Mouse (Mus musculus): ENCODE results near the gene Cmc1. TPM values are rescaled to one million over a fixed set of nuclear protein-coding genes. Genes with fewer than 3 reads are reported as not detected.
"Not testable (repeated sequence)": the region's sequence is repeated elsewhere in the genome, so short reads cannot be mapped to it uniquely, and the experiment has no call there.

Gene Cmc1
- total RNA-seq, 2 experiments from 2014 or later, result 9.5 to 11.1 TPM

DNA sequence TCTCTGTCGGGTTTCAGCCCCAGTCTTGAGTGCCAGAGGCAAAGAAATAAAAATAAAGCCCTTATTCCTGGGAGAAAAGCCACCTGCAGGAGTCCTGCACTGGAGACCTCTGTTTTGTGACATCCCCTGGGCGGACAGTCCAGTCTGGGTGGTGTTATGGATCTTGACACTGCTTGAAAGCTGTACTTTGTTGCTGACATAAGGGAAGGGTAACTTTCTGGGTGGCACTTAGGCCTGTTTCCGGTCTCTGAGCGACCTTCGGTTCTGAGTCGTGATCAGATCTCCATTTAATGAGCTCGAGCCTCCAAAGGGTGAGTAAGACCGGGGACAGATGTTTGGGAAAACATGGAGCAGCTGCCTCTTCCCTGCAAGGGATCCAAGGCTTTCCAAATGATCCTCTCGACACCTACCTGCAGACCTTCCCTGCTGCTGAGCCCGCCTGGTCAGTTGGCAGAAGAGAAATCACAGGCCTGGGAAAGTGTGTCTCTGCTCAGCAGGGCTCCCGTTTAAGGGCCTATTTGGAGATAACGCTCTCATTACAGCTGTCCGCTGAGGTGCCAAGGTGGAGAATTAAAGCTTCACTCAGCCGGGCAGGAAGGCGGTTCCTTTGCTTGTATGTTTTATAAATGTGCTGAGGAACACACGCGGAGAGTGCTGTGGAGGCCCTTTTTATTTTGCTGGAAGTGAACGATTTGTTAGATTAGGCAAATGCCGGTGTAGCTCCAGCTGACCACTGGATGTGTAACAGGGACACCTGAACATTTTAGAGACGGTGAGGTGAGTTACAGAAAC is 648 bp upstream of the Cmc1 start:
- no peak for DNase-seq (ENCODE audit: low spot score in 2 of 2)

DNA sequence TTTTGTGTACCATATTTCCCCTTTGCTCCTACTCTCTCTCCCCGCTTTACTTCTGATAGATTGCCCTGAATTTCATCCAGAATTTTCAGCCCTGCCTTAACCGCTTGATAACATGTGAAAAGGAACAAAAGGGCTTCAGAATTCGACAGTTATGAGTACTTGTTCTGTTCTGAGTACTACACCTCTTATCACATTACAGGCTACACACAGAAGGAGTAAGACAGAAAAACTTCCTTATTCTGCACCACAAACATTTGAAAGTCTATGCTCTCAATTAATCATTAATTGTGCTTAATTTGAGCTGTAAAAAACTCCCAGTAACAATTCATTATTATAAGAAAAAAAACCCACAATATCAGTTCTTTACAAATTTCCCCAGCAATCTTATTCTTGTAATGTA is 9.6 kb downstream of the Cmc1 start:
- not testable (repeated sequence) for DNase-seq (ENCODE audit: low spot score in 2 of 2)

DNA sequence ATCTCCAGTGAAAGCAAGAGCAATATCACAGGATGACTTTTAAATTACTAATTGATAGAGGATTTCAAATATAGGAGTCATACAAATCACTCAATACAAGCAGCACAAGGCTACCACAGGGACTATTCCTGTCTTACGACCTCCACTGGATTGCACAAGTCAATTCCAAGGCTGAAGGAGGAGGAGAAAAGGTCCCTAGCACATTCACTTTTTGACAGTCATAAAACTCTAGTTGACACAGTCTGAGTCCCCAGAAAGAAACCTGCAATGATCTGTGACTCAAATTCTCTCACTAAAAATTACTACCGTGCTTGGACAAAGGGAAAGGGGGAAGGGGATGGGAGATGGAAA is 39.6 kb downstream of the Cmc1 start:
- DNase-seq (ENCODE audit: low spot score in 2 of 2), result no peak

DNA sequence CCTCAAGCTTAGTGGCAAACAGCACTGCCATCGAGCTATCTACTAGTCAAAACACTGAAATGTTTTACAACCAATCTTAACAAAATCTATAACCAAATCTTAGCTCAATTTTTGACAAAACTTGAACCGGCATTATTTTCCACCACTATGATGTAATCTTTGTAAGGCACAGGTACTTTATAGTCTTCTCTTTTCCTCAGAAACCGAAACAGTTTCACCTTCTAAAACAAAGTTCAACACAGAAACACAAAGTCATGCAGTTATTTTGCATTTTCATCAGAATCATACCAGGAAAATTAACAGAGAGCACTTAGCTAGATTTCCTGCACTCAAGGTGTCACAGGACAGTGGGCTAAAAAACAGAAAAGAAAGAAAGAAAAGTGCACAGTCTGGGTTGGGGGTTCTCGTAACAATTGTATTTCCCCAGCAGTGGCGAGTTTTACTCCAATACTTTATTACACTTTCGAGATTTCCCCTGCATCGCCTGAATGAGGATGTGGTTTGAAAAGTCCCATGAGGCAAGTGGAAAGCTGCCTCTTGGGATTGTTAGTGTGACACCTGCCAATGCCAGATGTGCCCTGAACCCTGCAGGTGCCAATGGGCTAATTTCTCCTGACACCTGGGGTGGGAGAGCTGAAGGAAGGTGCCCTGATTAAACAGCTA is 40.1 kb downstream of the Cmc1 start:
- DNase-seq (ENCODE audit: low spot score in 2 of 2), result no peak

DNA sequence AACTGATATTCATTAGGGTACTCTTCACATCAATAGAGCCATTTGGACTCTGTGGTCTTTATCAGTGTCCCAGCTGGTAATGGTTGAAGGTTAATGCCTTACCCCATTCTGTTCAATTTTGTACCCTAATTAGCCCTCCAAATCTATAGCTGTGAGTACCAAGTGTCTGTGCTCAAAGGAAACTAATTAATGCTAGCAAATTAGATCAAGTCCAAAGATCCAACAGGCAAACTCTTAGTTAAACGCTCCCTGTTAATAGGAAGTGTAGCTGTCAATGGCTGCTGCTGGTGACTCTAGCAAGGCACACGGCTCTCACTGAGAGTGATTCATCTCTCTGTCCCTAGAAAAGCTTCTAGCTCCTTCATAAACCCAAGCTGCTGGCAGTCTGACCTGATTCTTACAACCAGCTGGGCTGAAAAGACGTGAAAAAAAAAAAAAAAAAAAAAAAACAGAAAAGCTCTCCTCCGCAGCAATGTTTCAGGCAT is 41.4 kb downstream of the Cmc1 start:
- peak in 1 of 2 experiments; percentile 6 for DNase-seq (ENCODE audit: low spot score in 2 of 2)

DNA sequence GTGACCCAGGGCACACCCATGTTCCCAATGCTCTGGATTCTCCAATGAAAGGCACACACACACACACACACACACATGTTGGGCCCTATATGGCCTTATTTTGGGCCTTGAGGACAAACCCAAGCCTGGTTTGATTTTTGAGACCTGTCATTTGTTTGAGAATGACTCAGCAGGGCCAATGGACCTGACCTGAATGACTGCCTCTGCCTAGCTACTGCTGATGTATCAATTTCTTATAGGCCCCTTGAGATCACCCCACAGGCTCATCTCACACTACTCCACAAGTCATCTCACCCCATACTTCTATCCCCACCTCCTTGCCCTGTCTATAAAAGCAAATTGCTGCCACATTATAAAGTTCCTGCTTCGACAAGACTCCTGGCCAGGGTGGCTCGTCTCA is 48.2 kb downstream of the Cmc1 start:
- DNase-seq (ENCODE audit: low spot score in 2 of 2), result no peak

DNA sequence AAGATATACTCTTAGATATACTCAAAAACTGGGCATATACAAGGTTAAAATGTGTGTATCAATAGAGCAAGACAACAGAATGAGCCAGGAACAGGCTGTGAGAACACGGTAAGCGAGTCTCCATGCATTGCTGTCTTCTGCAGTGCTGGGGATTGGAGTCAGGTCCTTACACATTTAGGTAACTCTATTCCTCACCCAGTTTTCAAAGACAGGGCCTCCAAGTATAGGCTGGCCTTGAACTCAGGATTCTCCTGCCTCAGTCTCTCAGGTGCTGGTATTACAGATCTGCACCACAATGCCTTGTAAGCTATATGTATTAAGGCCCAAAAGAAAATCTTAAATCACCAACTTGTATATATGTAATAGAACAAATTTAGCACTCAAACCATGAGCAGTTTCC is 49.5 kb downstream of the Cmc1 start:
- DNase-seq (ENCODE audit: low spot score in 2 of 2), result no peak

DNA sequence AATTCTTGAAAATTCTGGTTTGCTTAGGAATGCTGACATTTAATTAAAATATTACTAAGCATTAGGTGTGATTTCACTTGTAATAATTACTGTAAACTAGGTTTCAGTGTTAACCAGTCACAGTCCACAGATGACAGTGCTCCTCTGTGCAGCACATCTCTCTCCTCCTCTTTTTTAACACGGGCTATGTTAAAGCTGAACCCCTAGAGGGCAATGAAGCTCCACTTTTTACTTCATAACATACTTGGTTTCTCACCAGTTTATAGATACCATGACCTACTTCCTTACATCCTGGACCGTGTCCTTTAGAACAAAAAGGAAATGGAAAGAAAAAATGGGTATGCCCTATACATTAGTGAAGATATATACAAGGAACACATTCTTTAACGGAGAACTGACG is 50.6 kb downstream of the Cmc1 start:
- DNase-seq (ENCODE audit: low spot score in 2 of 2), result peak in 1 of 2 experiments; percentile 12

DNA sequence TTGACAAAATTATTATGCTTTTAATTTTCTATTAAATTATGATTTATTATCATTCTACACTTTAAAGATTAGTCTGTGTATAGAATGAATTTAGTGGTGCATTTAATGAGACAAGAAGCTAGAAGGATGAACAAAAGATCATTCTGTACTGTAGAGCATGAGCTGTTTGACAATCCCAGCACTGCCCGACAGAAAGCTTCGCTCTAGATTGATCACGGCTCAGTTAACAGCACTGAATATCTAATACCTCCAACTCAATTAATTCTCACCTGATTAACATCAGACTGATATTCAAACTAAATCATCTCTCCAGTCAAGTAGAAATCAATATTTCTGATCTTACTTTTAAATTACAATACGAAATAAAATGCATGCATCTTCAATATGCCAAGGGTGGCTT is 66.1 kb downstream of the Cmc1 start:
- DNase-seq (ENCODE audit: low spot score in 2 of 2), result no peak

DNA sequence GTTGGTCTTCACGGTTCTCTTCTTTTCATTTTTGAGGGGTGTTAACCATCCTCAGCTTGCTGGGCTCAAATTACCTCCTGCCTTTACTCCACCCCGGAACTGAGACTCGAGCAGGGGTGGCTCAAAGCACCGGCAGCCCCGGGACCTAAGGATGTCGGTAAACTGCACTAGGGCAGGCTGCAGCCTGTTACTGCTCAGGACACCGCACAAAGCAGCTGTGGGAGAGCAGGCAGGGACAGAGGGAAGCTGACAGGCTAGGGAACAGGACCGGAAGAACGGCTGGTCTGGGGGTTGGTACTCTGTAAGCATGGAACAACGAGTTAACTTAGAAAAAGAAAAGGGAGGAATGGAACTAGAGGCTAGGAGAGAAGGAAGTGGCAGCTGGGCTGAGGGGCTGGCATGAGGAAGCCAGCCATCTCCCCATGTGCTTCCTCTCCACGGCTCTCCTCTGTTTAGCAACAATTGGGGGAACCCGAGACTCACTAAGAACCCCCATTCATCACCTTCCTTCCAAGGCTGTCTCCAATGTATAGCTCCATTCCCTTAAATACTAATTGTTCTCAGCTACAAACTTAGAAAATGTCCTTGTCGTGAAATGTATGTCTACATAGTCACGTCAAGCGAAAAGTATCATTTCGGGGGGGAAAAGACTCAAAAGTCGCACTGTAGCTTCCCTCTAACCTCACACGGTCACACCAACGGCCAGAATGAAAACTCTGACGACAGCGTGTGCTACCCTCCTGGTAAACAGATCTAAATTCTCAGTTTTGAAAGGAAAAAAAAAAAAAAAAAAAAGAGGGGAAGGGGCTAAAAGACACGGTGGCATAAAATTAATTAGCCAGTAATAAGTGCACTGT is 67.2 kb downstream of the Cmc1 start:
- no peak for DNase-seq (ENCODE audit: low spot score in 2 of 2)

DNA sequence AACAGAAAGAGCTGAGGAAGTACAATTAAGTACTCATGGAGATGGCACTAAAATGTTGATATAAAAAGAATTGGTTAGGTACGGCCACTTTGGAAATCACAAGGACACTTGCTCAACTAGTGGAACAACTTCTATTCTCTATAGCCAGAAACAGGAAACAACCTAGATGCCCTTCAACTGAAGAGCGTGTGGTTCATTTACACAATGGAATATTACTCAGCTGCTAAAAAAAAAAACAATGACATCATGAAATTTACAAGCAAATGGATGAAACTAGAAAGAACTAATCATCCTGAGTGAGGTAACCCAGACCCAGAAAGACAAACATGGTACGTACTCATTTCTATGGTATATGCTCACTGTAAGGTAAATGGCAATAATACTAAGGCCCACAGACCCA is 76.6 kb downstream of the Cmc1 start:
- DNase-seq (ENCODE audit: low spot score in 2 of 2), result no peak

DNA sequence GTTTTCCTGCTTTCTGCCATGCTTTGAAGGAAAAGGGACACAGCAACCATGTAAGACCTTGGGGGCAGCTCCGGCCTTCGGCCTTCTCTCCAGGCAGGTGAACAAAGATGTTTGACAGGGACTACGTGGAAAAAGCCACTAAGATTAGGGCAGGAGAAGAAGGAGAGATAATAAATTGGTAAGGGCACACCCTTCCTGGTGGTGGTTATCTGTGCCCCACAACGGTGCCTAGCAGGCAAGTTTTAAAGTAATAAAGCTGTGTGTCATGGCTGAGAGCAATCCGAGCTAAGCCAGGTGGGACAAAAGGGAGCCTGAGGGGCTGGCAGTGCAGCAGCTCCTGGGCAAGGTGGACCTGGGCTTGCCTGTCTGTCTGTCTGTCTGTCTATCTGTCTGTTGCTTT is 77.9 kb downstream of the Cmc1 start:
- DNase-seq (ENCODE audit: low spot score in 2 of 2), result no peak

DNA sequence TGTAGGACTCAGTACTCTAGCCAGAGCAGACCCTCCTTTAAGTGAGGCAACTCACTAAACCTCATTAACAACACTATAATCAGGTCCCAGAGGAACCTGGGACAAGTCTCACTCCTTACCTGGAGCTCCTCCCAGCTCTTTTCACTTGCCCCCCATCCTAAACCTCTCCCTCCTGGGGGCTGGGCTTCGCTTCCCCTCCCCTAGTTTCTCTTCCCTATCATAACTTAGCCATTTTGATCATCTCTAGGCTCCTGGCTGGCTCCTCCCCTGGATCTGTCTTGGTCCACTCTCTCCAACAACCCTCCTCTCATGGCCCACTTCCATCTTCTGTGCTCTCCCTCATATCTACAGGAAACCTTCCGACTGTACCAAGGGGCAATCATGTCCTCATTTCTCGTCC is 78.6 kb downstream of the Cmc1 start:
- DNase-seq (ENCODE audit: low spot score in 2 of 2), result no peak

DNA sequence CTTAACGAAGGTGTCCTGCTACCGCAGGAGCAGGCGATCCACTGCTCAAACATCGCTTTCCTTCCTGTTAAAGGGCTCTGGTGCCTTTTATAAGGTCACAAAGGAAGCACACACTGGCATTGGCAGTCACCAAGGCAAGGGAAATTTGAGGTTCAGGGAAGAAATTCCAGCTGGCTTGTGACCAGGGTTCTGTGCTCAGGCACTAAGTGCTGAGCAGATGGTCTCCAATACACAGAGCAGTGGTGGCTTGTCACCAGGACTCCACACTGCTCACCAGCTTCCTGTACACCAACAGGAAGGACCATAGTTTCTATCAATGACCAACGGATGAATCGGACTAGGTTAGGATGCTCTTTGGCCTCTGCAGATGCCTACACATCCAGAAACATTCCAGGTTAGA is 79.5 kb downstream of the Cmc1 start:
- DNase-seq (ENCODE audit: low spot score in 2 of 2), result peak in 1 of 2 experiments; percentile 23

DNA sequence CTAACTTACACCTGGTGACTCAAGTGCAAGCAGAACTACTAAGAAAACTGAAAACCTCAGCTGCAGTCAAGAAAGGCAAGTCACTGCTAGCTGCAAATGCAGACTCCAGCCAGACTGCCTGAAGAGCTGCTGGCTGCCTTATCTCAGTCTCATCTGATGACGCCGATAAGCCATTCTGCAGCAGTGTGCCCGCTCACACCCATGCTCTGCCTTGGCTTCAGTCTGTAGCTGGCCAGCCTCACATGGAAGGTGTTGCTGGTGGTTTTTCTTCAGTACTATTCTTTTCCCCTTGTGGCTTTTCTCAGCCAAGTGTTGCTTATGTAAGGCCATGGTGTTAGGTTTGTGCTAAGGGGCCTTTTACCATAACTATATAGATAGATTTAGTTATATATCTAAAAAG is 90.9 kb downstream of the Cmc1 start:
- DNase-seq (ENCODE audit: low spot score in 2 of 2), result no peak

DNA sequence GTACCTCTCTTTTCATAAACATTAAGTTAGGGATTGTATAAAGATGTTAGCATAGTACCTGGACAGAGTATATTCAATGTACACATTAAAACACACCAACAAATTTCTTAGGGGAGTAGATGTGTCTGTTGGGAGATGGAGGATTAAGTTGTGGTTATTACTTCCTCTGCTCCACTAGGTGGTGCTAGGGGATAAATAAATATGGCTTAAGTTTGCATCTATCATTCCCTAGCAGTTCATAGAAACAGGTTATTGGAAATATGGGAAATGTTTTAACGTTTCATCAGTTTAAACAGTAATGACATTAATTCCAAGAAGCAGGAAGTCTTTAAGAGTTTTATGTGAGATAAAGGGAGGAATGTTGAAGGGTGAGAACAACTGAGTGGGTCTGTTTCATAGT is 96.7 kb downstream of the Cmc1 start:
- DNase-seq (ENCODE audit: low spot score in 2 of 2), result no peak

DNA sequence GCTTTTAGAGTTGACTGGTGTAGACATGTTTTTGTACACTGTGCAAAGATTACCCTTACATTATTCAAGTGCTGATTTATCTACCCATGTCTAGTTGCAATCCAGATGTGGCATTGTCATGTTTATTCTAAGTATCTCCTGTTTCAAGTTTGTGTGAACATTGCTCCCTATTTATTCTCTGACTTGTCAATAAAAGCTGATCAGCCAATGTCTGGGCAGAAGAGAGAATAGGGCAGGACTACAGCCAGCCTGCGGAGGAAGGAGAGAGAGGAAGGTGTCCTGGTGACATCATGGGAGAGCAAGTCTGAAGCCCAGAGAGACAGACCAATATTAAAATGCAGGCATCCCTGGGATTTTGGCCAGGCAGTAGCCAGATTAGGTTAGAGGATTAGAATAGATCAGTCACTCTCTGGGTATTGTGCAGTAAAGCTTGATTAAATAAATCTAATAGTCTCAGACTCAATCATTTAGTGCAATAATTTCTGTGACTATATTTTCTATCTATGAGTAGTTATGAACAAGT is 104.9 kb downstream of the Cmc1 start:
- DNase-seq (ENCODE audit: low spot score in 2 of 2), result no peak

DNA sequence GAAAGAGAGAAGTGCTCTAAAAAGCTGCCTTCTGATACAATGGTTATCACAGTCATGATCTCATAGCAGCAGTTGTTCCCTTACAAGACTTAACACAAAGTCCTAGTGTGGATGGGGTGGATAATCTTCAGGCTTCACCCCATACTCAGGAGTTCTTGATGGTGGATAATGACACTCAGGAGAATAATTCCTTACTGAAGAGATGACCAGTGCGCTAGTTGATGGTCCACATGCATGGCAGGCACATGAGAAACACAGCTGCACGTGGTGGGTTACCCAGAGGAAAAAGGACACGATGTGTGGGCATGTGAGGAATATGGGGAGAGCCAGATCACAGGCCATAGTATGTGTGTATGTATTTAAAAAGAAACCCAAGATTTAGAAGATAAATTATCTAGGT is 106.4 kb downstream of the Cmc1 start:
- no peak for DNase-seq (ENCODE audit: low spot score in 2 of 2)

DNA sequence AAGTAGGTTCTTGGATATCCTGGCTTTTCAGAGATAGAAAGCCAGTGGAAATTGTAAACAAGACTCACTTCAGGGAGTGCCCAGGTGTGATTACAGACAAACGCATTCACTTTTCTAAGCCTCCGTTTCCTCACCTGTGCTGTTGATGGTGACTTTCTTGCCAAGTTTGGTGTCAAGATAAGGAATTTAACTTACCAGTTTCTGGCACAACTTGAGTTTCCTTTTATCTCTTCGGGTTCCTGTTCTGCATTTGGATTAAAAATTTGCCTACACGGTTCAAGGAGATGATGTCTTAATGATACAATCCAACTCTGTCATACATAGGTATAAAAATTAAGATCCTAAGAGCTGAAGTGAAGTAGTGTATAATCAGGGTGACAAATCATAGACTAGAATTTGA is 107.2 kb downstream of the Cmc1 start:
- no peak for DNase-seq (ENCODE audit: low spot score in 2 of 2)

DNA sequence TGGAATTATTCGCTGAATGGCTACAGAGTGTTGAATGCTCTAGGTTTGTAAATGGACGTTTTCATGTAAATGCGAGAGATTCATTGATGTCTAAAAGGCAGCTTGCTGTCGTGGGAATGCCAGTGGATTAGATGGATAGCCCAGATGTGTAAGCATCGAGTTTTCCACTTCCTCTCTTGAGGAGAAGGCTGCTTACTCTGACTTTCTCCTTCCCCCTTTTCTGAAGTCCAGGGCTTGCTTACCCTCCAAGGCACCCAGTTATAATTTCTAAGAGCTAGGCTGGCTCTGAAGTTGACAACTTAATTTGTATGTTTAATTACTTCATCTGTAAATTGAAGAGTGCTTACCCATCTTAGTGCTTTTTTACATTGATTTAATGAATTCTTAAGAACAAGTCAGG is 108.3 kb downstream of the Cmc1 start:
- DNase-seq (ENCODE audit: low spot score in 2 of 2), result no peak

DNA sequence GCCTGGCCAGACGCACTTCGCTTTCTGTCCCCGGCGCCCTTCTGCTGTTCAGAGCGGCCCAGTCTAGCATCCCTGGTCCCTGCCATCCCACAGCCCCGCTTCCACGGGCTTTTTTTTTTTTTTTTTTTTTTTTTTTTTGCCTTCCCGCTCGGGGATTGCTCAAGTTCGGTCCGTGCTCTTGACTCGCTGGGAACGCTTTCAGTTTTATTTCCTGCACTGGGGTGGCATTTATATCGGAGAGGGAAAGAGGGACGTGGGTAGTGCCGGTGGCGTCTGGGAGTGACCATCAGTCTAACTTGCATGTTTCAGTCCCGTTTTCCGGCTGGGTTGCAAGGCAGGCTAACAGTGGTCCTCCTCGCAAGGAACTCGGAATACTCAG is 109.0 kb downstream of the Cmc1 start:
- DNase-seq (ENCODE audit: low spot score in 2 of 2), result no peak

Data from layer of hippocampus, adult 18-20 months (tissue).